Mouse (Mus musculus): ENCODE data around the gene Slc23a2. TPM values are rescaled to one million over a fixed set of nuclear protein-coding genes. Genes with fewer than 3 reads are reported as not detected.
A peak's percentile ranks its signal among the peaks of the same experiment; 100 is the strongest.

Slc23a2 gene
- polyA plus RNA-seq, 1 experiment from 2014 or later, result 19.7 TPM

DNA sequence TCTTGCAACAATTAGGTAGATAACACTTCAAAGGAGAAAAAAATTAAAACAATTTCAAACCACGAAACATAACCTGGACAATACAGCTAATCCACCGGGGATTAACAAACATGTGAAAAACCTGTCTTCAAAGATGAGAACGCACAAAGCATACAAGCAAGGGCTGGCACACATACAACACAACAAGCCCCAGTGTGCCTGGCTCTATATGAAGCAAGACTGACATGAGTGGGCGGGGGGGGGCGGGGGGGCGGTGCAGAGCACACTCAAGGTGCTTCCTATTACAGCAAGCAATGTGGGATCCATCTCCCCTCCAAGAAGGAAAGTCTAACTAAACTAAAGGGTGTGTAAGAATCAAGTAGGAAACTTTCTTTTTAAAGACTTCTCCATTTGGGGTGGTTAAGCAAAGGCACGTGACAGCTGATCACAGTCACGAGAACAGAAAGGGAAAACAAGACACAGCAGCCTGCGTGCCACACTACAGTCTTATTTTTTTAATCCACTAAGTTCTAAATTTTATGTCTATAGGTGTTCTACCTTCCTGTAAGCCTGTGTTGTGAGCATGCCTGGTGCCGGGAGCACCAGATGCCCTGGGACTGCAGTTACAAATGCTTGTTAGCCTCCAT lies 42.3 kb downstream of the Slc23a2 start:
- no peak for TF ChIP-seq CTCF (IDR thresholded peaks at IDR 0.05)

DNA sequence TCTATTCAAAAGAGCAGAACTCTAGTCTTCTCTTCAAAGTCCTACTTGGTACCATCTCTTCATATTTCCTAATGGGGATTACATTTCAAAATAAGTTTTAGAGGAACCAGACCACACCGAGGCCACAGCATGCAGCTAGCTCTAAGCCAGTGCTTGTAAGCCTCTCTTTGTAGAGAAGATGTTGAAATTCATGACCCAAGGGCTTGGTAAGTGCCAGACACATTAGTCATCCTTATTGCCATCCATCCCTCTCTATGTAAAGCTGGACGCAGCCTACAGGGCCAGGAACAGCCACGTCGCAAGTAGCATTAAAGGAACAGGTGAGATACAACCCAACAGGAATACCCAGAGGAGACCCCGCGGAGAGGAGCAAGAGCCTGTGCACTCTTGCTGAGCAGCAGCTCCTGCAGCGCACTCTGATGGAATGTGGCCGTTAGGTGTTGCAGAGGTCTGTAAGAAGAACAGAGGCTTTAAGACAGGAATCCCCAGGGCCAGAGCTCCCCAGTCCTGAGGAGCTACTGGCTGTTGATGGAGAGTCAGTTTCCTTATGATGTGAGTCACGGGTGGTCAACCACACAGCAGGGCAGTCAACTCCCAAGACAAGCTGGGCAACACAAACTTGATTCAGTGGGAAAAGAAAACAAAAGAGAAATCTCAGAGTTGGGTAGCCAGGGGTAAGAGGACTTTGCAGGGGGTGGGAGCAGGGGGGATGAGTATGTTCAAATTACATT lies 45.8 kb downstream of the Slc23a2 start:
- in situ Hi-C loops (cut with MboI; ENCODE audit: low pct_unique_long_range_greater_than_20kb), result no loop called here
- ATAC-seq, result peak; percentile 98
- POLR2A ChIA-PET, result no interaction called here
- TF ChIP-seq CTCF (IDR thresholded peaks at IDR 0.05), result no peak
- no peaks in the 10 kb centered on the region for H3K27me3 ChIP-seq
- peak; percentile 58 for DNase-seq (ENCODE audit: low read depth, low spot score)
- CTCF ChIA-PET, result interaction anchor here (1.0 to 1.7 kb wide), 2 partner anchors 14 to 22 kb away, joined by 3 to 6 read pairs; no protein-coding TSS in a partner anchor

More for the DNA sequence above, 42.3 kb downstream of the Slc23a2 start:
- no peaks in the 10 kb centered on the region for H3K27me3 ChIP-seq
- in situ Hi-C loops (cut with MboI; ENCODE audit: low pct_unique_long_range_greater_than_20kb), result no loop called here
- ATAC-seq (no peak), DNase-seq (ENCODE audit: low read depth, low spot score) (no peak)
- CTCF ChIA-PET, result no interaction called here
- POLR2A ChIA-PET, result no interaction called here

DNA sequence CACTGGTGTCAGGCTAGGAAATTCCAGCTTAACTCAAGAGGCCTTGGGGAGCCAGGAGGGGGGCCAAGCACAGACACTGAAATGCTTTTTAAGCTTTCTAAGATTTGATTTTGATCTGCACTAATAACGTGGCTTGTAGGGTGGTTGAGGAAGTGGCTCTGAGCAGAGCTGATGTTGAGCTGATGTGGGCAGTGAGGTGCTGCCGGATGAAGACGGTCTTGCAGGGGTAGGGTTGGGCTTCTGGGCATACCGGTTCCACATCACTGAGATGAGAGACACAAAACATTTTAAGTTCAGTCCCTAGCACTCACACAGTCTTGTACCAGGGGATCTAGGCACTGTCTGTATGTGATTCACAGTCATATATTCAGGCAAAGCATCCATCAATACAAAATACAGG lies 46.5 kb downstream of the Slc23a2 start:
- no peaks in the 10 kb centered on the region for H3K27me3 ChIP-seq
- in situ Hi-C loops (cut with MboI; ENCODE audit: low pct_unique_long_range_greater_than_20kb), result no loop called here
- DNase-seq (ENCODE audit: low read depth, low spot score), result no peak
- CTCF ChIA-PET, result interaction anchor here (1.0 to 1.9 kb wide), 5 partner anchors 13 to 116 kb away, joined by 3 to 6 read pairs (median 3); no protein-coding TSS in a partner anchor
- no peak for ATAC-seq
- POLR2A ChIA-PET, result no interaction called here
- TF ChIP-seq CTCF (IDR thresholded peaks at IDR 0.05), result no peak

DNA sequence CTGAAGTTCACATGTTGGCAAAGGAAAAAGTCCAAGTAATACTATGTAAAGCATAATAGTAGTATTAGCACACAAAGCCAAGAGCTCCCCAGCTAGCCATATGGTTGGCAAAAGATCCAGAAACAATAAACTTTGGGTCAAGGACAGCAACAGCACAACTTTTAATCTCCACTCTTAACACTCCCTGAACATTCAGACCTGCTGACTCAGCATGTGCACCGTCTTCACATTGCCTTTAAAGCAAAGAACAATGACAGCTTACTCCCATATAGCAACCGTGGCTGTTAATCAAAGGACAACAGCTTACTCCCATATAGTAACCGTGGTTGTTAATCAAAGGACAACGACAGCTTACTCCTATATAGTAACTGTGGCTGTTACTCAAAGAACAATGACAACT lies 48.3 kb downstream of the Slc23a2 start:
- ChIA-PET CTCF (interaction anchor here (1.1 kb wide), 1 partner anchor 43 kb away, joined by 3 read pairs; no protein-coding TSS in a partner anchor), POLR2A (no interaction called here)
- in situ Hi-C loops (cut with MboI; ENCODE audit: low pct_unique_long_range_greater_than_20kb), result no loop called here
- no peak for TF ChIP-seq CTCF (IDR thresholded peaks at IDR 0.05)
- ATAC-seq (no peak), DNase-seq (ENCODE audit: low read depth, low spot score) (no peak)
- no peaks in the 10 kb centered on the region for H3K27me3 ChIP-seq

DNA sequence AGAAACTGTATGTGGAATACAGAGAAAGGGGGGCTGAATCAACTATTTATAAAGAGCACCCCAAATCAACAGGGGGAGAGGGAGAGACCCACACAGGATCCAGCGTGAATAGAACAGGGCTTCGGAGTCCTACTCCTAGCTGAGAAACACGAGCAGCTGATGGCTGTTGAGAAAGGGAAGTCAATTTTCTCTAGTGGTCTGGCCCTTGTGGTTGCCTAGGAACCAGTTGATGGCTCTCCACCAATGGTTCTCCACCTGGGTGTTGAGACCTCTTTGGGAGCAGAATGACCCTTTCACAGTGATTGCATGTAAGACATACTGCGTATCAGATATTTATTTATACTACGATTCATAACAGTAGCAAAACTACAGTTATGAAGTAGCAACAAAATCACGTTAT lies 49.1 kb downstream of the Slc23a2 start:
- ATAC-seq (no peak), DNase-seq (ENCODE audit: low read depth, low spot score) (no peak)
- no peak for TF ChIP-seq CTCF (IDR thresholded peaks at IDR 0.05)
- H3K27me3 ChIP-seq, result no peaks in the 10 kb centered on the region
- CTCF ChIA-PET, result interaction anchor here (1.4 to 2.4 kb wide), 2 partner anchors 15 to 16 kb away, joined by 4 to 6 read pairs; no protein-coding TSS in a partner anchor
- in situ Hi-C loops (cut with MboI; ENCODE audit: low pct_unique_long_range_greater_than_20kb), result no loop called here
- POLR2A ChIA-PET, result no interaction called here

DNA sequence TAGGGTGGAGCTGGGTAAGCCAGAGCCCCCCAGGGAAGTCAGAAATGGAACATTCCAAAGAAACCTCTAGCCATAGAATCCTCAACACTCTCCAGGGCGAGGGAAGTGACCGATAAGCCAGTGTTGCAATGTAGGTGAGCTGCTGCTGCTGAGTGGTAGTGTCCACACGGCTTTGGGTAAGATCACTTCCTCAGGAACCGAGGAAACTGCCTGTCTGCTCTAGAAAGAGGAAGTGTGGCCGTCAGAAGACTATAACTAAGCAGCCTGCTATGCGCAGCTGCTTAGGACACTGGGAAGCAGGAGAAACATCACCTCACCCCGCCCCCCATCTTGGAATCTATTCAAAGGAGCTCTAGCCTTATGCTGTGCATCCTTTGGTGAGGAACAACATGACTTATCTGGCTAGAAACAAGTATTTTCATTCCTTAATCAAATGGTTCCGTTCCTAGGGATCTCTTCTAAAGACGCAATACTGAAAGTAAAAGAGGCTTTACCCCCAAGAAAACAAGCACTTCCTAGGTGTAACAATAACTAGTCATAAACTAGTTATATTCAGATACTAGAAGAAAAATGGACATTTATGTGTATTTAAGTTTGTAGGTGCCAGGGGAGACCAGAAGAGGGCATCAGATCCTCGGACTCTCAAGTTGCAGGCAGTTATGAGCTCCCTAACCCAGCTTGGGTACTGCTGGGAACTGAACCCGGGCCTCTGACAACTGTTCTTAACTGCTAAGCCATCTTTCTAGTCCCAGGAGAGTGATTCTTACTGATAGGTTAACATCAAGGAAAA lies 50.3 kb downstream of the Slc23a2 start:
- no peak for ATAC-seq
- no peaks in the 10 kb centered on the region for H3K27me3 ChIP-seq
- ChIA-PET CTCF (interaction anchor here (0.8 to 2.4 kb wide), 5 partner anchors 9 to 147 kb away, joined by 3 to 6 read pairs (median 4); no protein-coding TSS in a partner anchor), POLR2A (no interaction called here)
- TF ChIP-seq CTCF (IDR thresholded peaks at IDR 0.05), result no peak
- in situ Hi-C loops (cut with MboI; ENCODE audit: low pct_unique_long_range_greater_than_20kb), result no loop called here
- DNase-seq (ENCODE audit: low read depth, low spot score), result no peak

DNA sequence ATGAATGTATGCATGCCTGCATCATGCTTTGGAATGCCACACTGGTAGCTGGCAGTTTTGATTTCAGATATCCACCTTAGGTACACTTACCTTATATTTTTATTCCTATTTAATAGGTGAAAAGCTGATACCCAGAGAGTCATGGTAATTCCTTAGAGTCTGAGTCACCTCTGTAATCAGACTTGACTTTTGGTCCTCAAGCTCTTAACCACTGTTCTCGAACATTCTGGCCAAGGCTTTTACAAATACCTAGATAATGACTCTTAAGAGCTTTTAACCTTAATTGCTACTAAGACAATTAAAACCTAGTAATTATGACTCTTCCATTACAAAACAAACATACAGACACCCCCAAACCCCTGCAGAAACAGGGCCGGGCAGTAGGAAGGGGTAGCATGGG lies 51.2 kb downstream of the Slc23a2 start:
- in situ Hi-C loops (cut with MboI; ENCODE audit: low pct_unique_long_range_greater_than_20kb), result no loop called here
- ChIA-PET CTCF (interaction anchor here (1.5 to 2.4 kb wide), 3 partner anchors 9 to 107 kb away, joined by 3 to 6 read pairs (median 6); no protein-coding TSS in a partner anchor), POLR2A (no interaction called here)
- no peak for DNase-seq (ENCODE audit: low read depth, low spot score)
- ATAC-seq, result no peak
- no peaks in the 10 kb centered on the region for H3K27me3 ChIP-seq
- no peak for TF ChIP-seq CTCF (IDR thresholded peaks at IDR 0.05)

DNA sequence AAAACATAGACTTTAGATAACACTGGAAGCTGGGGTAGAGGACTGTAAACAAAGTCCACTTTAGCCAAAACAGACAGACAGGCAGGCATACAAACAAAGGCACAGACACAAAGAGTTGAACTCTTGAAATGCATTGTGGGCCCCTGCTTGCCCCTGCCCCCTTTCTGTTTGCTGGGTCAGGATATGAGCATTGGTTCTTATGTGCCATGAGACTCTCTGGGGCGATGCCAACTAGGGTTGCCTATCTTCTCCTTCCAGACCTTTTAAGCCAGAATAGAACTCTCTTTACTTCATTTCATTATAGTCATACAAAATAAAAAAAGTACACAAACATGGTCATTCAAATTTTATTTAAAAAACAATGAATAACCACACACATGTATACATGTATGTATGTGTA lies 51.6 kb downstream of the Slc23a2 start:
- DNase-seq (ENCODE audit: low read depth, low spot score), result no peak
- no peak for ATAC-seq
- POLR2A ChIA-PET, result no interaction called here
- CTCF ChIA-PET, result no interaction called here
- no peaks in the 10 kb centered on the region for H3K27me3 ChIP-seq
- in situ Hi-C loops (cut with MboI; ENCODE audit: low pct_unique_long_range_greater_than_20kb), result no loop called here
- no peak for TF ChIP-seq CTCF (IDR thresholded peaks at IDR 0.05)

DNA sequence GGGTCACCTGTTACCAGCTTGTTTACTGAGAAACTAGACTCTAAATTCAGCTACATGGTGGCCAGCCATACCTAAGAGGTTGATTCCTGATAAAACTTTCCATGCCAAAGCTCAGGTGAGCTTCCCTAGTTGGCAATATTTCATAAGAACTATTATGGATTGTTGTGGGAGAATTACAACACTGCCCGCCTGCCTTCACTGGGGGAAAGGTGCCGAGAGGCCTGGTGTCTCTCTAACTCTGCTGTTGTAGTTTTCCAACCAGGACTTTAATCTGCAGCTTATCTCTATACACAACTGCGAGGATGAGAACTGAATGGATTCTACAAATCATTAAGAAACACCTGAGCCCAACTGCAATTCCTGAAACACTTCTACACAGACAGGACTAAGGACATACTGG lies 52.2 kb downstream of the Slc23a2 start:
- CTCF ChIA-PET, result no interaction called here
- no peaks in the 10 kb centered on the region for H3K27me3 ChIP-seq
- in situ Hi-C loops (cut with MboI; ENCODE audit: low pct_unique_long_range_greater_than_20kb), result no loop called here
- POLR2A ChIA-PET, result no interaction called here
- DNase-seq (ENCODE audit: low read depth, low spot score) (no peak), ATAC-seq (no peak)
- no peak for TF ChIP-seq CTCF (IDR thresholded peaks at IDR 0.05)

DNA sequence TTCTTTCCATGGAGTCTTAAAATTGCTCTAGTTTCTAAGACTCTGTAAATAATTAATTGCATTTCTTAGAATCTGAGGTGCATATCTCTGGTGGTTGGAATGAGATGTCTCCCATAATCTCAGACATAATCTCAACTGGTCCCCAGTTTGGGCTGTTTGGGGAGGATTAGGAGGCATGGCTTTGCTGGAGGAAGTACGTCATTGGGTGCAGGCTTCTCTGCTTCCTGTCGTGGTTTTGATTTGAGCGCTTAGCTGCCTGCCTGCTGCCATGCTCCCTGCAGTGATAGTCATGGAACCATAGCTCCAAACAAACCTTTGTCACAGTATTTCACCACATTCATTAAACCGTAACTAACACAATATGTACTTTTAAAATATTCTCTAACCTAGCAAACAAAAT lies 53.2 kb downstream of the Slc23a2 start:
- in situ Hi-C loops (cut with MboI; ENCODE audit: low pct_unique_long_range_greater_than_20kb), result no loop called here

More for the DNA sequence above, 53.2 kb downstream of the Slc23a2 start:
- DNase-seq (ENCODE audit: low read depth, low spot score) (no peak), ATAC-seq (no peak)
- TF ChIP-seq CTCF (IDR thresholded peaks at IDR 0.05), result no peak
- CTCF ChIA-PET, result interaction anchor here (1.5 kb wide), 1 partner anchor 19 kb away, joined by 4 read pairs; no protein-coding TSS in a partner anchor
- no peaks in the 10 kb centered on the region for H3K27me3 ChIP-seq
- POLR2A ChIA-PET, result interaction anchor here (0.7 to 1.2 kb wide), 2 partner anchors 13 to 1669 kb away, joined by 3 to 7 read pairs; no protein-coding TSS in a partner anchor

All from Patski (cell line).